Mouse (Mus musculus) cerebellum, adult 2 months (tissue): ENCODE results near the gene Bak1. TPM values are rescaled to one million over a fixed set of nuclear protein-coding genes. Genes with fewer than 3 reads are reported as not detected.
A peak's percentile ranks its signal among the peaks of the same experiment; 100 is the strongest.

Experiments
- DNase-seq, 2 experiments: peaks; one replicate each; pipeline ENCODE4 v3.0.0; 2021
- H3K27ac ChIP-seq: fragments of 200-500 bp; 2 replicates; pipeline ENCODE4 v1.5.1; 2012; ENCODE audit warnings: low read length, control low read depth, inconsistent platforms; ENCODE audit not compliant: insufficient read depth
- H3K27me3 ChIP-seq: fragments of 200-500 bp; 2 replicates; pipeline ENCODE4 v1.6.1; 2012; ENCODE audit warnings: inconsistent platforms, mild to moderate bottlenecking, low read length, moderate library complexity; ENCODE audit not compliant: control insufficient read depth, insufficient read depth
- H3K4me1 ChIP-seq: fragments of 200-500 bp; 2 replicates; pipeline ENCODE4 v1.6.1; 2011; ENCODE audit warnings: low read length; ENCODE audit not compliant: control insufficient read depth, insufficient read depth
- H3K4me3 ChIP-seq: fragments of 200-500 bp; replicated peaks from 2 replicates; pipeline ENCODE3; 2011; ENCODE audit warnings: mild to moderate bottlenecking, low read depth, low read length, control low read depth; ENCODE audit not compliant: insufficient read depth
- CTCF ChIP-seq: fragments of 200-500 bp; IDR thresholded peaks from 2 replicates; pipeline ENCODE4 v1.5.1; 2011; ENCODE audit warnings: low read depth, mild to moderate bottlenecking, control low read depth, low read length, moderate library complexity, borderline replicate concordance; ENCODE audit not compliant: insufficient read depth
- POLR2A ChIP-seq: fragments of 200-500 bp; IDR thresholded peaks from 2 replicates; pipeline ENCODE4 v1.6.1; 2011; ENCODE audit warnings: low read length, control low read depth, borderline replicate concordance; ENCODE audit not compliant: insufficient read depth
- WGBS: fragments of 180-500 bp; shearing (Covaris S2); methylation state at CpG from one replicate; pipeline ENCODE4 v1.1.7; 2018; 5-methylcytosine and 5-hydroxymethylcytosine counted together
- polyA plus RNA-seq: library from polyadenylated mRNA; depleted of rRNA; stranded (reverse); fragments of >200 nt; gene quantifications from 2 replicates; pipeline ENCODE4 v1.2.3, GENCODE M21; 2012

Bak1 gene
- polyA plus RNA-seq, 1 experiment = 19.0 TPM

DNA sequence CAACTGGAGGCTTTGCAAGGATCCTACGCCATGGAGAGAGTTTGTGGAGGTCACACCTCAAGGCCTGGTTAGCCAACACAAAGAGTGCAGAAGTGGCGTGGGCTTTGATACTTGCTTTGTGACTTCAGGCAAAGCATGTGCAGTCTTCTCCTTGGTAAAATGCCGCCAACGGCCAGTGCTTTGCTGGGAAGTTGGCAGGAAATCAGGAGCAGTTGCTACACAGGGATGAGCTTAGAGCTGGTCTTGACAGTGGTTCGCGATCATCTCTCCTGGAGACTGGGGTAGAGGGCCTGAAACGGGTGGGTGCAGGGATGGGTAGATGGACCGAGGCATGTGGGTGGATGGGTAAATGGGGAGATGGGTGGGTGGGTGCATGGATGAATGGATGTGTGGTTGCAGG is 43.6 kb upstream of the Bak1 start:
- H3K27me3 ChIP-seq = no peaks in the 10 kb centered on the region
- no peak overlapping the region for H3K4me3 ChIP-seq
- no peak for TF ChIP-seq CTCF
- no peak for TF ChIP-seq POLR2A
- peak overlapping the region; percentile 52; the same call in 1 of the 2 replicates for H3K27ac ChIP-seq
- H3K4me1 ChIP-seq = peaks cover 51% of the 10 kb centered on the region
- WGBS = 44% methylated on average over 8 of the region's 8 CpGs
- peak in 1 of 2 experiments; percentile 45 for DNase-seq

DNA sequence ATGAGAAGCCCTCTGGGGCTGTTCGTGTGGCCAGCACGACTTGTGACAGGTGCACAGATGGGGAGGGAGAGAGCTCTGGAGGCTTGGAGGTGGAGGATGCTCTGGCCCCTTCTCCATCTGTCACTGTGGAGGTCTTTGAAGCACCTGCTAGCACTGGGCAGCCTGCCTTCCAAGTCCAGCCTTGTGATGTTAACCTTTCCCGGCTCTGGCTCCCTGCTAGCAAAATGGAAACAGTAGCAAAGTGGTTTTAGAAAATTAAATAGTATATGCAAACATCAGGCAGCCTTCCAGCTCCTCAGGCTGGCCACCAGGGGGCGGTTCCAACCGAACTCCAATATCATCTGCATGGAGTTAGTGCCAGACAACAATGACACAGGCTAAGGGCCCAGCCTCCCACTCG is 42.8 kb upstream of the Bak1 start:
- Histone ChIP-seq H3K27me3 (no peaks in the 10 kb centered on the region), H3K27ac (peak overlapping the region; percentile 52), H3K4me3 (no peak overlapping the region), H3K4me1 (peaks cover 51% of the 10 kb centered on the region)
- 5% methylated on average over 6 of the region's 6 CpGs for WGBS
- DNase-seq = peak; percentile 82 to 90
- TF ChIP-seq POLR2A (no peak), CTCF (peak; percentile 53)

GRCm38 (mm10) chr17:27070913-27071312 is 42.1 kb upstream of the Bak1 start:
- Histone ChIP-seq H3K27me3 (no peaks in the 10 kb centered on the region), H3K4me1 (peaks cover 50% of the 10 kb centered on the region), H3K4me3 (no peak overlapping the region), H3K27ac (peak overlapping the region; percentile 52)
- TF ChIP-seq CTCF (no peak), POLR2A (no peak)
- WGBS = 69% methylated on average over 7 of the region's 7 CpGs
- DNase-seq = peak in 1 of 2 experiments; percentile 39

GRCm38 (mm10) chr17:27069071-27069470 is 40.3 kb upstream of the Bak1 start:
- DNase-seq = no peak
- WGBS = 75% methylated on average over 5 of the region's 5 CpGs

GRCm38 (mm10) chr17:27066065-27066464 is 37.3 kb upstream of the Bak1 start:
- whole genome bisulfite sequencing = 82% methylated on average over 7 of the region's 7 CpGs
- Histone ChIP-seq H3K27ac (no peak overlapping the region), H3K4me3 (no peak overlapping the region), H3K27me3 (no peaks in the 10 kb centered on the region), H3K4me1 (peaks cover 10% of the 10 kb centered on the region)
- TF ChIP-seq POLR2A = no peak
- no peak for TF ChIP-seq CTCF
- no peak for DNase-seq

More at GRCm38 (mm10) chr17:27069071-27069470, 40.3 kb upstream of the Bak1 start:
- Histone ChIP-seq H3K27me3 (no peaks in the 10 kb centered on the region), H3K4me1 (peaks cover 32% of the 10 kb centered on the region), H3K27ac (no peak overlapping the region), H3K4me3 (no peak overlapping the region)
- TF ChIP-seq POLR2A = no peak
- TF ChIP-seq CTCF = no peak

DNA sequence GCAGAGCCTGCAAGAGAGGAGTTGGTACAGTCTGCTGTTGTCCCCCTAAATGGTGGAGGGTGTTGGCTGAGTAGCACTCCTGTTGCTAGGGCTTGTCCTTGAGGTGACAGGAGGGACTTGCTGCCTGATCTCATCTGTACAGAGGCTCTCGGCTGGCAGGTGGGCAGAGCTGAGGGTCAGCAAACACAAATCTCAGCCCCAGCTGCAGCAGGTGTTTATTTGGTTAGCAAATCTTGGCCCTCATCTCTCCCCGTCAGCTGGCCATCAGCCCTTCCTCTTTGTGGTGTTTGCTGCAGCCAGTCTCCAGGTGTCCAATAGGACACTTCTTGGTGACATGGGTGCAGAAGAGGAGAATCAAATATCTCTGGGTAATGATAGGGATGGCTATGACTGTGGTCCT is 35.4 kb upstream of the Bak1 start:
- H3K27me3 ChIP-seq = no peaks in the 10 kb centered on the region

DNA sequence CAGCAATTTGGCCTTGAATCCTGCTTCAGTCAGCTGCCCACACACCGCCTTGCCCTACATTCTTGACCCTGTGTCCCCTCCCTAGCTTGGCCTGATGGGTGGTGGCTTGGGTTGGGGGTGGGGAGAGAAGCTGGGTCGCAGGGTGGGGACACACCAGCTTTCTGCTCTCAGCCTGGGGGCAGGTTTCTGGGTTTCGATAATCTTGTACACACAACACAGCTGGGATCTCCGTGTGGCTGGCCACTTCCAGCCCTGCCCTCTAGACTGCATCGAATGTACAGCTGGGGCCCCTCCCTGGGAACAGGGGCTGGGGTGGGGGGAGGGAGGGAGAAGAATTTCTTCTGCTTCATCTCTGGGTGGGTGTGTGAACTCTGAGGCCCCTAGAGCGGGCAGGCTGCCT is 34.9 kb upstream of the Bak1 start:
- no peak for DNase-seq
- no peak overlapping the region for H3K4me3 ChIP-seq
- no peak overlapping the region for H3K27ac ChIP-seq
- 65% methylated on average over 6 of the region's 6 CpGs for WGBS
- 0 out of 2 replicates have a peak, but pooled peaks cover 10% of the 10 kb centered on the region for H3K4me1 ChIP-seq
- TF ChIP-seq CTCF = no peak
- TF ChIP-seq POLR2A = no peak
- no peaks in the 10 kb centered on the region for H3K27me3 ChIP-seq

More for the DNA sequence above, 35.4 kb upstream of the Bak1 start:
- WGBS = 88% methylated on average over 2 of the region's 2 CpGs
- H3K4me3 ChIP-seq = no peak overlapping the region
- DNase-seq = no peak
- H3K27ac ChIP-seq = no peak overlapping the region
- TF ChIP-seq POLR2A = no peak
- no peak for TF ChIP-seq CTCF
- H3K4me1 ChIP-seq = 0 out of 2 replicates have a peak, but pooled peaks cover 8% of the 10 kb centered on the region

DNA sequence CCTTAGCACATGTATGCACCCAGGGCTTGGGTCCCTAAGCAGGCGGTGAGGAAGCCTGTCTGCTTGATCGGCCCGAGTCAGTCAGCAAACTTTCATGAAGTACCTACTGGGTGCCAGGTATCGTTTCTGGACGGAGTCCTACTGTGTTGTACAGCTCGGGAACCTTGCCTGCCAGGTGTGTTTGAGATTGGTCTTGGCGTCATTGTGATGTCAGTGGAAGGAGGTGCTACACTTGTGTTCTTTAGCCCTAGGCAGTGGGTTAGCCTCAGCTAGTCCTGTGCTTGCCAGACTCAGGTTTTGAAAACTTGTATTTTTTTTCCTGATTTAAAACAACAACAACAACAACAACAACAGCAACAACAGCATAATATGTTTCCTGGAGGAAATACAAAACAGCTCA is 33.9 kb upstream of the Bak1 start:
- Histone ChIP-seq H3K27me3 (no peaks in the 10 kb centered on the region), H3K4me3 (no peak overlapping the region), H3K4me1 (peaks cover 10% of the 10 kb centered on the region; the same call in 1 of the 2 replicates), H3K27ac (no peak overlapping the region)
- TF ChIP-seq POLR2A (no peak), CTCF (no peak)
- no peak for DNase-seq
- WGBS = 88% methylated on average over 7 of the region's 7 CpGs
